Mouse (Mus musculus): ENCODE measurements around the gene Sh3kbp1.

DNA sequence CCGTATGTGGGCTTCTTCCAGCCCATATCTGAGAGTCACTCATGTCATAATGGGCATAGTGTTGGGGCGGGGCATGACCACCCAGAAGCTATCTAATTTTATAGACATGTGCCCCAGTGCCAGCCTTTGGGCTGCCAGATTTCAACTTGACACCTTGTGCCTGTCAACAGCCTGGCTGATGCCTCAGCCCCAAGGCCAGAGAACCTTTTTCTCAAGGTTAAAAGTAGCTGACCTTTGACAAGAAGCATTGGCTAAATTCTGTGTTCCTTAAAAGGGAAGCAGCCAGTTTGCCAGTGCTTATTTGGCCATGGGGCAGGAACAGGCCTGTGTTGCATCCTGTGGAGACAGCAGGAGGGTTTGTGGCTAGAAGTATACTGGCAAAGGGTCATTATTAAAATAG, 315.5 kb downstream of the Sh3kbp1 start:
- TF ChIP-seq EP300 (IDR thresholded peaks at IDR 0.05; ENCODE audit: low read depth) (peak; percentile 87), CTCF (IDR thresholded peaks at IDR 0.05; ENCODE audit: low read depth) (no peak)

Data from heart, postnatal 0 days (tissue).